Mouse (Mus musculus) right cerebral cortex, postnatal 4 days (tissue): ENCODE measurements at regions not wholly inside any gene's neighbourhood (a gene's known extent, or its start where the extent isn't known, plus 50 kb on each side); places are given as distances from the start of the nearest gene placed in this dataset.

Experiments used
- DNase-seq: peaks from one replicate; pipeline ENCODE4 v3.0.0-alpha.2; 2022

- no peak for DNase-seq
Observed at GRCm38 (mm10) chr2:7840612-7841011, 331.2 kb upstream of the Celf2 start.

GRCm38 (mm10) chr2:7837877-7838276 lies 328.5 kb upstream of the Celf2 start:
- no peak for DNase-seq

- no peak for DNase-seq
Observed at GRCm38 (mm10) chr2:7831239-7831638, 321.9 kb upstream of the Celf2 start.

- DNase-seq, result no peak
Observed at GRCm38 (mm10) chr2:7826272-7826671, 316.9 kb upstream of the Celf2 start.

GRCm38 (mm10) chr2:7796415-7796814 lies 287.1 kb upstream of the Celf2 start:
- no peak for DNase-seq

GRCm38 (mm10) chr2:7792456-7793145 lies 283.2 kb upstream of the Celf2 start:
- DNase-seq, result no peak

- no peak for DNase-seq
Observed at GRCm38 (mm10) chr2:7778610-7779009, 269.2 kb upstream of the Celf2 start.

- DNase-seq, result peak; percentile 46
Observed at GRCm38 (mm10) chr2:7734097-7734730, 224.9 kb upstream of the Celf2 start.

GRCm38 (mm10) chr2:7730960-7731359 lies 221.6 kb upstream of the Celf2 start:
- DNase-seq, result no peak

GRCm38 (mm10) chr2:7722283-7722935 lies 213.0 kb upstream of the Celf2 start:
- no peak for DNase-seq

- DNase-seq, result no peak
Observed at GRCm38 (mm10) chr2:7711046-7711445, 201.7 kb upstream of the Celf2 start.

- no peak for DNase-seq
Observed at GRCm38 (mm10) chr2:7710476-7710875, 201.1 kb upstream of the Celf2 start.

GRCm38 (mm10) chr2:7683355-7683754 lies 174.0 kb upstream of the Celf2 start:
- DNase-seq, result no peak

- no peak for DNase-seq
Observed at GRCm38 (mm10) chr2:7640892-7641291, 131.5 kb upstream of the Celf2 start.

- DNase-seq, result no peak
Observed at GRCm38 (mm10) chr2:7622716-7623285, 113.4 kb upstream of the Celf2 start.

GRCm38 (mm10) chr2:7619888-7620664 lies 110.7 kb upstream of the Celf2 start:
- peak; percentile 25 for DNase-seq

GRCm38 (mm10) chr2:7578196-7578595 lies 68.8 kb upstream of the Celf2 start:
- no peak for DNase-seq
